Mouse (Mus musculus) macrophage (primary cell): ENCODE measurements around the gene 4930442H23Rik. TPM values are rescaled to one million over a fixed set of nuclear protein-coding genes. Genes with fewer than 3 reads are reported as not detected.
A peak's percentile ranks its signal among the peaks of the same experiment; 100 is the strongest.

Experiments
- H3K27ac ChIP-seq: fragments of 350-480 bp; formaldehyde crosslinking; 2 replicates; pipeline ENCODE4 v1.9.0; 2021
- H3K36me3 ChIP-seq: fragments of 350-480 bp; formaldehyde crosslinking; 2 replicates; pipeline ENCODE4 v1.9.0; 2021; ENCODE audit errors: inconsistent target
- H3K4me3 ChIP-seq: fragments of 350-480 bp; formaldehyde crosslinking; 2 replicates; pipeline ENCODE4 v1.9.0; 2021; ENCODE audit errors: inconsistent target
- H3K79me2 ChIP-seq: fragments of 350-480 bp; formaldehyde crosslinking; 2 replicates; pipeline ENCODE4 v1.9.0; 2021; ENCODE audit errors: inconsistent target
- WGBS: methylation state at CpG from one replicate; pipeline ENCODE4 v1.1.7; 2026; ENCODE audit warnings: inconsistent platforms; ENCODE audit not compliant: missing documents; 5-methylcytosine and 5-hydroxymethylcytosine counted together
- polyA plus RNA-seq: library from polyadenylated mRNA; stranded (reverse); fragments of 250-400 nt; gene quantifications from 3 replicates; pipeline ENCODE4 v1.2.4, GENCODE M21; 2018; ENCODE audit warnings: inconsistent platforms

The 4930442H23Rik gene
- polyA plus RNA-seq, 1 experiment from 2014 or later: not detected

DNA sequence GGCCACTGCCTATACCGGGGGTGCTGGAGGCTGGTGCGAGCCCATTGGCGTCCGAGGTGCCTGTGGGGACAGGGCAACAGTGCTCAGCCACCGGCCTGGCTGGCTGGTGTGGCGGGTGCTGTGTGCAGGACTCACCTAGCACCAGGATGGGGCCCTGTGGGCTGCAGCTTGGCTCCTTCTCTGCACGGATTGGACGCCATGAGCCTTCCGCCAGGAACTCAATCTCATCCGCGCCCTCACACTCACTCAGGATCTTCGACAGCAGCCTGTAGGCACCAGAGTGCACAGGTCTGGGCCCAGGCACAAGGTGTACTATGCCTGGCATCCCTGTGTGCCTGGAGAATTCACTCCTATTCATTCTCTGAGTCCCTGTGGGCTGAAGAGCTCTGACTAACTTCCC lies 29.3 kb downstream of the 4930442H23Rik start:
- no peak overlapping the region for H3K27ac ChIP-seq
- WGBS: 94% methylated on average over 12 of the region's 12 CpGs
- H3K79me2 ChIP-seq: peaks cover 52% of the 10 kb centered on the region
- peaks cover 48% of the 10 kb centered on the region; the same call in 1 of the 2 replicates for H3K36me3 ChIP-seq
- no peak overlapping the region for H3K4me3 ChIP-seq

DNA sequence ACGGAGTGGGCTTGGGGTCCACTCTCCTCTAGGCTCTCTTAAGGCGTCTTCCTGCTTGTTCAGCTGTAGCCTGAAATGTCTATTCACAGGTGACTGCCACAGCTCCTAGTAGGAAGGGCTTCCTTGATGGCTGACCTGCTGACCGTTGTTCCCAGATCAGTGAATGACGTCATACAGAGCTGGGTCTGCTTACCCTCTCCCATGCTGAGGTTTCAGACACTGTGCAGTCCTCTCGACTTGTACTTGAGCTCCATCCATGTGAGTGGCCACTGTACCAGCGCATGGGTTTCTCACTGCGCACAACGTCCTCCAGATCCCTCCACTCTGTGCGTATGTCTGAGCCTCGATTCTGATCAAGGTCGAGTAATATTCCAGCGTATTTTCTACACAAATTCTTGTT lies 31.0 kb downstream of the 4930442H23Rik start:
- Histone ChIP-seq H3K79me2 (peaks cover 52% of the 10 kb centered on the region), H3K27ac (no peak overlapping the region), H3K4me3 (no peak overlapping the region), H3K36me3 (peaks cover 46% of the 10 kb centered on the region)
- 75% methylated on average over 12 of the region's 12 CpGs for WGBS

DNA sequence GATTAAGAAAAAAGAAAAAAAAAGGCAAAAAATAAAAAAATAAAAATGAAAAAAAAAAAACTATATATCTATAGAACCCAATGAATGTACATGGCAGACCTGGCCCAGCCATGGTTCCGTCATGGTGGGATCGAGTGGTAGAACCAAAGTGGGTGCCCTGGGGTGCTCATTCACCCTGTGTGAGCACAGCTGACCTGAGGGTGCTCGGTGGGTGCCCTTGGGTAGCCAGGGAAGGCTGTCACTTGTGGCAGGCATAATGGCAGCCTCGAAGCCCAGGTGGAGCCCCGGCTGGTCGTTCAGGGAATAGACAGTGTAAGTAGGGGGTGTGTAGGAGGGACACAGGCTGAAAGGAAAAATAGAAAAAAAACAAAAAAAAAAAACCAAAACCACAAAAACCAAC lies 32.4 kb downstream of the 4930442H23Rik start:
- peaks cover 62% of the 10 kb centered on the region for H3K79me2 ChIP-seq
- 71% methylated on average over 6 of the region's 6 CpGs for WGBS
- peaks cover 45% of the 10 kb centered on the region for H3K36me3 ChIP-seq
- no peak overlapping the region for H3K4me3 ChIP-seq
- H3K27ac ChIP-seq: no peak overlapping the region

DNA sequence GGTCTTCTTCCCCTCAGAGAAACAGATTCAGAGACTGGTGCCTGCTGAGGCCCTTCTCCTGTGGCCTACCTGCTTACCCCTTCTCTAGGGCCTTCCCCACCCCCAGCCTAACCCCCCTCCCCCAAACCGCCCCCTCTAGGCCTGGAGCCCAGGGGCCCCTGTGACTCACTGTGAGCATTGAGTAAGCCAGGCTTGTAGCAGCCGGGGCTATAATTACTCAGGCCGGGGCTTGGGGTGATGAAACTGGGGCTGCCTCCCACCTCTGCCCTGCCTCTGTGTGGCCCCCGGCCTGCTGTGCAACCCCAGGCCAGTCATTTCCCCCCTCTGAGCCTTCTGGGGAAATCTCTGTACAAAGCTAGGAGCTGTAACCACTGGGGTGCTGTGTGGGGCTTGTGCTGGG lies 37.4 kb downstream of the 4930442H23Rik start:
- WGBS: 0% methylated on average over 2 of the region's 4 CpGs
- 0 out of 2 replicates have a peak overlapping the region, but pooled peaks have one; percentile 7 for H3K27ac ChIP-seq
- H3K4me3 ChIP-seq: no peak overlapping the region

DNA sequence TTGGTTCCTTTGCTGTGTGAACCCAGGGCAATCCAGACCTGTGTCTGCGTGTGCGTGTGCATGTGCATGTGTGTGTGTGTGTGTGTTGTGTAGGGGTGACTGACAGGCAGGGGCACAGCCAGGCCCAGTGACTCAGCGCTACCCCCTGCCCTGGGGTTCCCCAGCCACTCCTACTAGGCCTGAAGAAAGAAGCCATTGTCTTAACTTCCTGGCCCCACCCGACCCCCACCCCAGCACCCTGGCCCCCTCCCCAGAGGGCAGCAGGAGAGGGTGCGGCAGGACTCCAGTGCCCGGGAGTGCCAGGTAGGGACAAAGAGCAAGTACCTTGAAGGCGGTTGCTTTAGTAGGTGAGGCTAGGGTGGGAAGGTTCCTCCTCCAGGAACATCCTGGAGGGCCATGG lies 37.9 kb downstream of the 4930442H23Rik start:
- Histone ChIP-seq H3K4me3 (no peak overlapping the region), H3K27ac (0 out of 2 replicates have a peak overlapping the region, but pooled peaks have one; percentile 7)
- WGBS: 61% methylated on average over 4 of the region's 7 CpGs

More for the DNA sequence above, 37.4 kb downstream of the 4930442H23Rik start:
- Histone ChIP-seq H3K36me3 (peaks cover 39% of the 10 kb centered on the region), H3K79me2 (peaks cover 100% of the 10 kb centered on the region)

DNA sequence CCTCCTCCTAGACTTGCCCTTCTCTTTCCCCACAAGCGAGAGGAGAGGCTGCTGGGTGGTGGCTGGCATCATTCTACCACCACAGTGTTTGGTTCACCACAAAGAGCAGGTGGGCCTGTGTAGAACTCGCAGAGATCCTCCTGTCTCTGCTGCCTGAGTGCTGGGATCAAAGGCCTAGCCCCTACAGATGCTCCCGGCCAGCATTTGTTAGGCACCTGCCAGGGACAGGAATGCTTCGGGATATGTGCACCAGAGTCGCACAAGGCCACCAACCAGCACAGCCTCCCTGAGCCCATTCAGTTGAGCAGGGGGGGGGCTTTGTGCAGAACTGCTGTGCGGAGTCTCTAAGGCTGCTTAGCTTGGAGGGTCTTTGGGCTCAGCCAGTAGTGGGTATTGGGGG lies 38.3 kb downstream of the 4930442H23Rik start:
- Histone ChIP-seq H3K79me2 (peaks cover 100% of the 10 kb centered on the region), H3K4me3 (no peak overlapping the region), H3K36me3 (peaks cover 39% of the 10 kb centered on the region), H3K27ac (no peak overlapping the region)
- WGBS: 95% methylated on average over 5 of the region's 6 CpGs

More for the DNA sequence above, 37.9 kb downstream of the 4930442H23Rik start:
- H3K79me2 ChIP-seq: peaks cover 100% of the 10 kb centered on the region
- peaks cover 39% of the 10 kb centered on the region for H3K36me3 ChIP-seq

DNA sequence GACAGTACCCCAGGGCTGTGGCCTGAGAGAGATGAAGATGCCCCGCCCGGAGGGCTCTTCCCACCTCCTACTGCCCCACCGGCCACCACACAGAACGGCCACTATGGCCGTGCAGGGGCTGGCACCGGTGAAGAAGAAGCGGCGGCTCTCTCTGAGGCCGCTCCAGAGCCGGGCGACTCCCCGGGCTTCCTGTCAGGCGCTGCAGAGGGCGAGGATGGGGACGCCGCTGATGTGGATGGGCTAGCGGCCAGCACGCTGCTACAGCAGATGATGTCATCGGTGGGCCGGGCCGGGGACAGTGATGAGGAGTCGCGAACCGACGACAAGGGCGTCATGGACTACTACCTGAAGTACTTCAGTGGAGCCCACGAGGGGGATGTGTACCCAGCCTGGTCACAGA lies 39.0 kb downstream of the 4930442H23Rik start:
- Histone ChIP-seq H3K4me3 (no peak overlapping the region), H3K79me2 (peaks cover 100% of the 10 kb centered on the region), H3K36me3 (peaks cover 39% of the 10 kb centered on the region), H3K27ac (no peak overlapping the region)
- 89% methylated on average over 17 of the region's 27 CpGs for WGBS

DNA sequence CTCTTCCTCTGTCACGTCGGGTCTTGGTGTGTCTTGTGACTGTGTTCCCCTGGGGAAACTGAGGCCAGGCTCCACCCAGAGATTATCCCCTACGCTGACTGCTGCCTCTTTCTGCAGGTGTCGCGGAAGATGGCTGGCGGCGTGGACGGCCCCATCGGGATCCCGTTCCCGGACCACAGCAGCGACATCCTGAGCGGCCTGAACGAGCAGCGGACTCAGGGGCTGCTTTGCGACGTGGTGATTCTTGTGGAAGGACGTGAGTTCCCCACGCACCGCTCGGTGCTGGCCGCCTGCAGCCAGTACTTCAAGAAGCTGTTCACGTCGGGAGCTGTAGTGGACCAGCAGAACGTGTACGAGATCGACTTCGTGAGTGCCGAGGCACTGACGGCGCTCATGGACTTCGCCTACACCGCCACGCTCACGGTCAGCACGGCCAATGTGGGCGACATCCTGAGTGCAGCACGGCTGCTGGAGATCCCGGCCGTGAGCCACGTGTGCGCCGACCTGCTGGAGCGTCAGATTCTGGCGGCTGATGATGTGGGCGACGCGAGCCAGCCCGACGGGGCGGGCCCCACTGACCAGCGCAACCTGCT lies 39.7 kb downstream of the 4930442H23Rik start:
- WGBS: 93% methylated on average over 49 of the region's 52 CpGs
- H3K27ac ChIP-seq: no peak overlapping the region
- H3K36me3 ChIP-seq: peaks cover 33% of the 10 kb centered on the region
- H3K4me3 ChIP-seq: no peak overlapping the region
- H3K79me2 ChIP-seq: peaks cover 100% of the 10 kb centered on the region

DNA sequence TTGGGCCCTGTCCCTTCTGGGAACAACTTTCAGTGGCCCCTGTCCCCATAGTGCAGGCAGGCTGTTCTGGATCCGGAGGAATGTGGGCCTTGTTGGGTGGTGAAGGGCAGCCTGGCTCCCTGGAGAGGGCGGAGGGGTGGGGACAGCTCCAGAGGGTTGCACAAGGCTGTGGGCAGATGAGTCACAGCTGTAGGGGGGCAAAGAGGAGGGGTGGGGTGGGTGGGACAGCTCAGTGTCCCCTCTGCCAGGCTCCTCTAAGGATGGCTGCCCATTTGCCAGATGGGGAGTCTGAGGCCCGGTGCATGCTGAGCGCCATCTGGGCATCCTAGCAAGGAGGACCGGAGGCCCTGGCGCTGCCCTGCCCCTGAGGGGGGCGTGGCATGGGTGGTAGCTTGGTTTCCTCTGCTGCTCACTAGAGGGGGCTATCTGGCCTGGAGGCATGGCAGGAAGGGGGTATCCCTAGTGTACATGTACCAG lies 40.5 kb downstream of the 4930442H23Rik start:
- 65% methylated on average over 7 of the region's 7 CpGs for WGBS

DNA sequence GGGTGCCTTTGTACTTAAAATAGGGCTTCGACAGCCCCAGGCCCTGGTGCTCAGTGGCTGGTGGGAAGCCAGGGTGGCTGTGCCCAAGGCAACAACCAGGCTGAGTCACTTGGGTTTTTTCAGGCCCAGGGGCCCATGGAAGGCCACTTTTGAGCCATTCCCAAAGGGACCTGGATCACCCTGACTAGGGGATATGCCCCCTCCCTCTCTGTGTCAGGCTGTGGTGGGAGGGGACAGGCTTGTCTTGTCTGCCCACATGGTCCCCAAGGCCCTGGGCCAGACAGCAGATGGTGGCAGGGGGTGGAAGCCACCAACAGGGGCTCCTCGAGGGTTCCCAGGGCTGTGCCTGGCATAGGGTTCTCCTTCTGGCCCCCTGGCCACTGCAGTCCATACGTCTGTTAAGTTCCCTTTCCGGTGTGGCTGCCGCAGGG lies 41.1 kb downstream of the 4930442H23Rik start:
- Histone ChIP-seq H3K36me3 (peaks cover 26% of the 10 kb centered on the region), H3K79me2 (peaks cover 97% of the 10 kb centered on the region), H3K27ac (peak overlapping the region; percentile 34), H3K4me3 (no peak overlapping the region)
- 20% methylated on average over 5 of the region's 5 CpGs for WGBS

More for the DNA sequence above, 40.5 kb downstream of the 4930442H23Rik start:
- H3K79me2 ChIP-seq: peaks cover 100% of the 10 kb centered on the region
- peaks cover 29% of the 10 kb centered on the region for H3K36me3 ChIP-seq
- no peak overlapping the region for H3K4me3 ChIP-seq
- peak overlapping the region; percentile 34 for H3K27ac ChIP-seq

DNA sequence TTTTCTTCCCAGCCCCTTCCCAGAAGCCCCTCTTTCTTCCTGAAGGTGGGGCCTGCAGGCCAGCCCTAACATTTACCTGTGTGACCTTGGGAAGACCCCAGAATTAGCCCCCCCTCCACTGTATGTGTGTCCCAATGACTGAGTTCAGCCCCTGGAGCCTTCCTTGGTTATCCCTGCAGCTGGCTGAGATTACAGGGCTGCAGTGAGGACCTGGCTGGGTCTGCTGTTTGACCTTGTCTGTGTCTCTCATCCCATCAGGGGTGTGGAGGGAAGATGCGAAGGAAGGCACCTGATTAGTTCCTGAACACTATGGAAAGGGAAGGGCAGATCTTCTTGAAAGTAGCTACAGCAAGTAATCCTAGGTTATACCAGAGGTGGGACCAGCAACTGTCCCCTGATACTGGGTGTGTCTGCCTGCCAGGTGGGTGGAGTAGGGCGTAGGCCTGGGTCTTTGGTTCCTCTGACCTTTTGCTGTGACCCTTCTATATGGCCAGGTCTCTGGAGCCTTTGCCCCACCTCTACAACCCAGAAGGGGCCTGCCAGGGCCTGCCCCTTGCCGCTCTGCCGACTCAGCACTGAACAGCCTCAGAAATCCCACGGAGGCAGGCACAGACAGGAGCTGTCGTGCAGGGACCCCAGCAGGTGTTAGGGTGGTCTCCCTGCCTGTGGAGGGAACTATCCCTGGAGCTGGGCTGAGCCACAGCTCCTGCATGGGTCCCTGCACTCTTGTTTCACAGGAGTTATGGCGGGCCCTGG lies 42.0 kb downstream of the 4930442H23Rik start:
- peaks cover 88% of the 10 kb centered on the region for H3K79me2 ChIP-seq
- WGBS: 84% methylated on average over 7 of the region's 7 CpGs
- peaks cover 17% of the 10 kb centered on the region for H3K36me3 ChIP-seq
- no peak overlapping the region for H3K4me3 ChIP-seq
- H3K27ac ChIP-seq: peak overlapping the region; percentile 34; the same call in 1 of the 2 replicates

DNA sequence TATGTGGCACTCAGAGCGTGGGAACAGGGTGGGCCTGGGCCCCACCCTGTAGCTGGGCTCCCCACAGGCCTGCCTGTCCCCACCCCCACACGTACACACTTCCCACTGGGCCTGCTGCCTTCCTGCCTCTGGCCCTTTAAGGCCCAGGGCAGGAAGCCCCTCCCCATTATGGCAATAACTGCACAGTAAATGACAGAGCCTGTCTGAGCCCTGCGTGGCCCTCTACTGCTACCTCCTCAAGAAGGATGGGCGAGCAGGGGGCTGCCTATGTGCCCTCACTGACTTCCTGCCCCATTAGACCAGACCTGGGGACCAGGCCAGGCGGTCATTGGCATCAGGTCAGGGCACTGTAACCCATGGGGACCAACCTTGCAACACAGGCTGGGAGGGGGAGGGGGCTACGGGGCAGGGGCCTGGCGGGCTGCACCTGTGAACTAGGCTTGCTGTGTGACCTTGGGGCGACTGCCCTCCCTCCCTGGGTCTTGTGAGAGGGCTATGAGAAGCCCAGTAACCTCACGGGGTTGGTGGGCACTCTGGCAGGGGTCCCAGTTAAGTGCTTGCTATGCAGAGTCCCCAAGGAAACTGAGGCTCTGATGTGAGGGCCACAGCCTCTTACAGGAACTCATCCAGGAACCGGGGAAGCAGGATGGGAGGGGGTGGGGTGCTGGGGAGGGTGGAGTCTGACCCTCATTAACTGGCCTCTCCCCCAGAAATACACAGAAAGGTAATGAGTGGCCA lies 42.8 kb downstream of the 4930442H23Rik start:
- 35% methylated on average over 9 of the region's 10 CpGs for WGBS
- Histone ChIP-seq H3K4me3 (peak overlapping the region; percentile 76), H3K36me3 (peaks cover 10% of the 10 kb centered on the region; the same call in 1 of the 2 replicates), H3K79me2 (peaks cover 80% of the 10 kb centered on the region), H3K27ac (peak overlapping the region; percentile 34)

DNA sequence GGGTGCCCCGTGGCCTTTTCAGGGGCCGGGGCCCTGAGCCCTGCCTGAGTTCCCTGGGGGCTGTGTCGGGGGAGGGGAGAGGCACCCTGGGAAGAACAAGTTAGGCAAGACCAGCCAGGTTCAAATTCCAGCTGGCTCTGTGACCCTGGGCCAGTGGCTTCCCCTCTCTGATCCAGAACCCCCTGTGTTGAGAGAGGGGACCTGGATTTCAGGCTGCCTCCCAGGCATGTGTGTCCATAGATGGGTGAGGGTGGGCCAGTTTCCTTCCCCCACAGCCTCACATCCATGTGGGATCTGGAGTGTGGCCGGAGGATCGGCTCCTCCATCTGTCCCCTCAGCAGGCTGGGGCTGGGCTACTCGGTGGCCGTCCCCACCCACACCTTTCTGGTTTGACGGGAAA lies 43.6 kb downstream of the 4930442H23Rik start:
- peak overlapping the region; percentile 34 for H3K27ac ChIP-seq
- H3K36me3 ChIP-seq: peaks cover 2% of the 10 kb centered on the region; the same call in 1 of the 2 replicates
- H3K79me2 ChIP-seq: peaks cover 71% of the 10 kb centered on the region
- 38% methylated on average over 7 of the region's 8 CpGs for WGBS
- peak overlapping the region; percentile 76 for H3K4me3 ChIP-seq

DNA sequence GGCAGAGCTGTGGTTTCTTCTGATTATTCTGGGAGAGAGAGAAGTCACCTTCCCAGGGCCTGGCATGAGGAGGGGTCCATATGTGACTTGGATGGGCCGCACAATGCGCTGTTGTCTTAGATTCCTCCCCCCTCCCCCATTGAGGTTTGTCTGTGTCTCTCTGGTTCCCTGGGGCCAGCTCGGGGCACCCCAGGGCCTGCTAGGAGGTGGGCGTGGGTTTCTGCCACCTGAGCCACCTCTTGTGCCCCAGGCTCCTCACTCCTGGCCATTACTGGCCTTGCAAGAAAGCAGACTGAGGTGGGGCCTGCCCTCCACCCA lies 44.2 kb downstream of the 4930442H23Rik start:
- 64% methylated on average over 4 of the region's 4 CpGs for WGBS
- H3K27ac ChIP-seq: no peak overlapping the region
- peak overlapping the region; percentile 76 for H3K4me3 ChIP-seq
- peaks cover 66% of the 10 kb centered on the region for H3K79me2 ChIP-seq
- no peaks in the 10 kb centered on the region; the same call in 1 of the 2 replicates for H3K36me3 ChIP-seq
